Mouse (Mus musculus) kidney, postnatal 10 days (tissue): ENCODE data around the gene Capn15.

Experiments used
- DNase-seq: peaks from one replicate; pipeline ENCODE4 v3.0.0; 2021; ENCODE audit warnings: mixed read lengths

The Capn15 gene

GRCm38 (mm10) chr17:25918037-25918750, 67.4 kb downstream of the Capn15 start:
- no peak for DNase-seq

GRCm38 (mm10) chr17:25916931-25917647, 68.5 kb downstream of the Capn15 start:
- no peak for DNase-seq

GRCm38 (mm10) chr17:25914295-25914694, 71.3 kb downstream of the Capn15 start:
- no peak for DNase-seq

- DNase-seq = no peak
These were observed 71.7 kb downstream of the Capn15 start for GRCm38 (mm10) chr17:25913877-25914275.

- DNase-seq = peak; percentile 23
These were observed 72.3 kb downstream of the Capn15 start for GRCm38 (mm10) chr17:25913186-25913876.

GRCm38 (mm10) chr17:25911816-25912215, 73.8 kb downstream of the Capn15 start:
- DNase-seq = peak; percentile 18
